Comparison of ENCODE assay signal across 8 mouse cellular contexts in genomic region chrX:20290715-20291114, GRCm38 (mm10). TPM values are rescaled to one million over a fixed set of nuclear protein-coding genes. Genes with fewer than 3 reads are reported as not detected.
DNase-seq lines count a peak whose midpoint lies in the region; ATAC-seq lines count a peak whose summit lies in the region.

No protein-coding gene starts in this region.

- no peaks in the 10 kb centered on the region for H3K36me3 ChIP-seq in lung, embryonic 15.5 days
- no peaks in the 10 kb centered on the region for H3K36me3 ChIP-seq in hindbrain, embryonic 10.5 days
- H3K36me3 ChIP-seq in midbrain, embryonic 10.5 days = no peaks in the 10 kb centered on the region

- H3K27ac ChIP-seq in lung, embryonic 15.5 days = no peak overlapping the region
- H3K27ac ChIP-seq in hindbrain, embryonic 10.5 days = no peak overlapping the region
- H3K27ac ChIP-seq in midbrain, embryonic 10.5 days (replicated peaks) = no peak overlapping the region

- no peaks in the 10 kb centered on the region for H3K9me3 ChIP-seq in lung, embryonic 15.5 days
- H3K9me3 ChIP-seq in hindbrain, embryonic 10.5 days = no peaks in the 10 kb centered on the region
- H3K9me3 ChIP-seq in midbrain, embryonic 10.5 days (replicated peaks) = no peaks in the 10 kb centered on the region

- no peak for ATAC-seq in lung, embryonic 15.5 days (ENCODE audit: borderline replicate concordance, extremely low read depth, low FRiP score, low TSS enrichment)

- peak overlapping the region; percentile 84 for H3K4me2 ChIP-seq in lung, embryonic 15.5 days

- WGBS in lung, embryonic 15.5 days = 14% methylated on average over 5 of the region's 5 CpGs
- 20% methylated on average over 5 of the region's 5 CpGs for WGBS in hindbrain, embryonic 10.5 days
- 18% methylated on average over 5 of the region's 5 CpGs for WGBS in midbrain, embryonic 10.5 days

- no peaks in the 10 kb centered on the region for H3K4me1 ChIP-seq in lung, embryonic 15.5 days
- H3K4me1 ChIP-seq in hindbrain, embryonic 10.5 days (replicated peaks) = no peaks in the 10 kb centered on the region
- no peaks in the 10 kb centered on the region for H3K4me1 ChIP-seq in midbrain, embryonic 10.5 days

- H3K4me3 ChIP-seq in lung, embryonic 15.5 days = peak overlapping the region; percentile 54
- H3K4me3 ChIP-seq in hindbrain, embryonic 10.5 days = peak overlapping the region; percentile 64
- peak overlapping the region; percentile 66 for H3K4me3 ChIP-seq in midbrain, embryonic 10.5 days

- no peak overlapping the region for H3K9ac ChIP-seq in lung, embryonic 15.5 days

- no peaks in the 10 kb centered on the region; the same call in 1 of the 2 replicates for H3K27me3 ChIP-seq in lung, embryonic 15.5 days
- H3K27me3 ChIP-seq in hindbrain, embryonic 10.5 days (ENCODE audit: insufficient read depth, poor library complexity, severe bottlenecking) = peaks cover 7% of the 10 kb centered on the region; the same call in 1 of the 2 replicates
- peaks cover 21% of the 10 kb centered on the region for H3K27me3 ChIP-seq in midbrain, embryonic 10.5 days (ENCODE audit: low read depth, poor library complexity, severe bottlenecking)

- no peak for DNase-seq in lung, postnatal 36 days
- DNase-seq in cerebellum, adult 9-11 months = peak; percentile 12
- DNase-seq in hindbrain, embryonic 10.5 days (ENCODE audit: low spot score) = no peak
- no peak for DNase-seq in midbrain, embryonic 10.5 days (ENCODE audit: low spot score)
- DNase-seq in yolk sac, embryonic 10.5 days (ENCODE audit: low spot score) = no peak
- DNase-seq in gastrocnemius, postnatal 25 days = no peak
- no peak for DNase-seq in adrenal gland, adult 18-20 months (ENCODE audit: low spot score in 2 of 2)

RNA-seq across cellular contexts. Expression of gene Slc9a7, which starts 0.9 kb away (rescaled TPM):
- 0.98 and 1.6 TPM in 2 replicates for polyA plus RNA-seq in lung, embryonic 15.5 days (2015; fragmentation: Nextera tagmentation; extraction: Ambion mirVana)
- polyA plus RNA-seq in hindbrain, embryonic 10.5 days (2016; fragmentation: Nextera tagmentation; extraction: Ambion mirVana) = 0.58 and 1.0 TPM in 2 replicates
- polyA plus RNA-seq in midbrain, embryonic 10.5 days (2016; fragmentation: Nextera tagmentation; extraction: Ambion mirVana) = 0.84 and 1.2 TPM in 2 replicates
- total RNA-seq in gastrocnemius, postnatal 25 days (2021) = 1 to 10 TPM; 5.8 to 8.9 TPM
- 10 to 100 TPM; 21.1 to 26.5 TPM for total RNA-seq in adrenal gland, adult 18-20 months (2021)
